Mouse (Mus musculus) B cell, adult 62 days (primary cell): Measurements from ENCODE around the gene Ces3b. TPM values are rescaled to one million over a fixed set of nuclear protein-coding genes. Genes with fewer than 3 reads are reported as not detected.

Source experiments
- total RNA-seq: library from RNA; stranded (reverse); gene quantifications from 4 replicates; pipeline ENCODE4 v1.2.4, GENCODE M21; 2023

The Ces3b gene
- not detected in 4 replicates for total RNA-seq

GRCm38 (mm10) chr8:105083449-105084050 lies at the start of gene Ces3b:
Gene Ces3b (plus strand): TSS chr8:105083753.

DNA sequence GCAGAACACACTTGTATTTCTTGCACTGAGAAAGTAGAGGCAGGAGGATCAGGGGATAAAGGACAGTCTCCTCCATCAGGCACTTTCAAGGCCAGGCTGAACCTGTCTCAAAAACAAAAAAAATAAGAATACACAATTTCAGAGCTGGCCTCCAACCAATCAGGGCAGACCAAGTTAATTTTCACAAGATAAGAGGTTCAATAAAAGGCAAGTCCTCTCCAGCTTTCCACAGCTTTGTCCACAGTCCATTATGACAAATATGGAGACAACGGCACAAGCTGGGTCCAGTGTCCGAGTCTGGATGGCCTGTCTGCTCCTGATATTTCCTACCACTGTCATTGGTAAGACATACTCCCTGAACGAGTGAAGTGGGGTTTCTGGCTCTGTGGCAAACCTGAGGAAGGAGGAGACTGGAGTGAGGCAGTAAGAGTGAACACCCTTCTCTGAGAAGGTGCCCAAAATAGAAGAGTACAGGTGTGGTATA lies 35.1 kb upstream of the Ces3b start, which contains the start of gene Ces3a:
Ces3a (plus strand) TSS at position 231 of the 484 bp plus-strand sequence.

DNA sequence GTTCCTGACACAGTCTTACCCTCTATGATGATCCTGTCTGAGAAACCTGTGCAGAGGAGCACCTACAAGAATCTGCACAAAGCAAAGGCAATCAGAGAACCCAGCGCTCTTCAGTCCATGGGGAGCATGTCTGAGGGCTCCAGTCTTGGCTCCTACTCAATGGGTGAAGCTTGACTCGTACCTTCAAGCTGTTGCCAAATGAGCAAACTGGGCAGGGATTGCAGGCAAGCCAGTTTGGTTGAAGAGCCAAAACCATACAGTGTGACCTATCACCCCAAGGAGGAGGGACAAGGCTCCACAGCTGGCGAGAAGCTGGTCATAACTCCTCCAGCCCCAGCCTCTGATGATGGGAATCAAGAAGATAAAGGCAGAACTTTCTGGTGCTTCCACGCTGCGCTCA lies 48.0 kb downstream of the Ces3b start, which contains the start of gene Ces4a:
Ces4a (plus strand) TSS at position 292 of the 400 bp plus-strand sequence.

Other genes with a start within 250 kb of the Ces3b start
- 0.30 TPM in 1 of 4 replicates, not detected in the others for gene Ces2c, start 236.7 kb upstream of the Ces3b start, total RNA-seq
- gene Ces2e, start 157.5 kb upstream of the Ces3b start, total RNA-seq = not detected in 4 replicates
- gene Ces2f, start 136.4 kb upstream of the Ces3b start, total RNA-seq = not detected in 4 replicates
- 0.19 TPM in 1 of 4 replicates, not detected in the others for gene Ces2g, start 122.0 kb upstream of the Ces3b start, total RNA-seq
- not detected in 4 replicates for gene Ces2h, start 82.9 kb upstream of the Ces3b start, total RNA-seq
- not detected in 4 replicates for gene Ces3a, start 35.2 kb upstream of the Ces3b start, total RNA-seq
- gene Ces4a, start 48.0 kb downstream of the Ces3b start, total RNA-seq = not detected in 4 replicates
- gene Cbfb, start 86.9 kb downstream of the Ces3b start, total RNA-seq = 87.1 to 101 TPM (median 95.3 TPM) in 4 replicates
- gene D230025D16Rik, start 141.4 kb downstream of the Ces3b start, total RNA-seq = 21.4 to 26.3 TPM (median 23.4 TPM) in 4 replicates
- 0.32 to 1.0 TPM (median 0.69 TPM) in 4 replicates for gene B3gnt9, start 171.4 kb downstream of the Ces3b start, total RNA-seq
- gene Tradd, start 180.9 kb downstream of the Ces3b start, total RNA-seq = 18.1 to 24.4 TPM (median 22.1 TPM) in 4 replicates
- gene Fbxl8, start 180.9 kb downstream of the Ces3b start, total RNA-seq = 6.0 to 8.5 TPM (median 7.7 TPM) in 4 replicates
- 0.33 to 1.2 TPM (median 0.77 TPM) in 4 replicates for gene Hsf4, start 186.0 kb downstream of the Ces3b start, total RNA-seq
- gene Nol3, start 192.4 kb downstream of the Ces3b start, total RNA-seq = not detected in 4 replicates
- 5.1 to 7.3 TPM (median 6.5 TPM) in 4 replicates for gene 4931428F04Rik, start 206.1 kb downstream of the Ces3b start, total RNA-seq
- 0.79 to 2.5 TPM (median 1.5 TPM) in 4 replicates for gene Exoc3l, start 212.3 kb downstream of the Ces3b start, total RNA-seq
- 87.8 to 93.0 TPM (median 91.1 TPM) in 4 replicates for gene E2f4, start 213.9 kb downstream of the Ces3b start, total RNA-seq
- gene Elmo3, start 221.8 kb downstream of the Ces3b start, total RNA-seq = 3.2 to 5.9 TPM (median 4.1 TPM) in 4 replicates
- gene Lrrc29, start 242.5 kb downstream of the Ces3b start, total RNA-seq = 6.0 to 7.9 TPM (median 7.3 TPM) in 4 replicates
- gene Tmem208, start 242.6 kb downstream of the Ces3b start, total RNA-seq = 24.2 to 30.2 TPM (median 26.9 TPM) in 4 replicates